Mouse (Mus musculus) intestine, embryonic 15.5 days (tissue): Measurements from ENCODE around the gene Gm13290. TPM values are rescaled to one million over a fixed set of nuclear protein-coding genes. Genes with fewer than 3 reads are reported as not detected.
"Not testable (repeated sequence)": the region's sequence is repeated elsewhere in the genome, so short reads cannot be mapped to it uniquely, and the experiment has no call there.

Source experiments
- ATAC-seq: fragments of 200-750 bp; cut with Nextera tagmentation; 2 replicates; pipeline ENCODE4 v1.8.0; 2017; ENCODE audit warnings: moderate TSS enrichment, moderate library complexity
- H3K27ac ChIP-seq: fragments of 300-500 bp; sonication (generic); 2 replicates; pipeline ENCODE4 v1.5.1; 2015; ENCODE audit warnings: mild to moderate bottlenecking, inconsistent platforms
- H3K27me3 ChIP-seq: fragments of 300-500 bp; sonication (generic); replicated peaks from 2 replicates; pipeline ENCODE4 v1.6.1; 2015; ENCODE audit warnings: inconsistent platforms
- H3K36me3 ChIP-seq: fragments of 300-500 bp; sonication (generic); 2 replicates; pipeline ENCODE4 v1.6.1; 2015; ENCODE audit warnings: inconsistent platforms
- H3K4me1 ChIP-seq: fragments of 300-500 bp; sonication (generic); replicated peaks from 2 replicates; pipeline ENCODE4 v1.6.1; 2015; ENCODE audit warnings: inconsistent platforms
- H3K4me2 ChIP-seq: fragments of 300-500 bp; sonication (generic); replicated peaks from 2 replicates; pipeline ENCODE4 v1.6.1; 2015; ENCODE audit warnings: mild to moderate bottlenecking, inconsistent platforms
- H3K4me3 ChIP-seq: fragments of 300-500 bp; sonication (generic); replicated peaks from 2 replicates; pipeline ENCODE4 v1.5.1; 2015; ENCODE audit warnings: inconsistent platforms
- H3K9ac ChIP-seq: fragments of 300-500 bp; sonication (generic); 2 replicates; pipeline ENCODE4 v1.6.1; 2015; ENCODE audit warnings: inconsistent platforms
- H3K9me3 ChIP-seq: fragments of 300-500 bp; sonication (generic); 2 replicates; pipeline ENCODE4 v1.6.1; 2016; ENCODE audit warnings: inconsistent platforms
- WGBS: fragments of 180-500 bp; shearing (Covaris S2); methylation state at CpG from one replicate; pipeline ENCODE4 v1.1.7; 2015; 5-methylcytosine and 5-hydroxymethylcytosine counted together
- polyA plus RNA-seq: library from polyadenylated mRNA; unstranded; fragments of >200 nt; fragmentation: Nextera tagmentation; extraction: Ambion mirVana; gene quantifications from 2 replicates; pipeline ENCODE4 v1.2.1, GENCODE M21; 2015

Gm13290 gene
- polyA plus RNA-seq, result 0.63 TPM in 1 of 2 replicates, not detected in the other

- not testable (repeated sequence) for H3K4me1 ChIP-seq, H3K27me3 ChIP-seq, H3K9me3 ChIP-seq, H3K27ac ChIP-seq, H3K36me3 ChIP-seq, H3K4me2 ChIP-seq, H3K4me3 ChIP-seq, ATAC-seq, H3K9ac ChIP-seq
- no CpG with 5 or more reads among the region's 32 CpGs for WGBS
Measured at GRCm38 (mm10) chr4:88773534-88773933, at the start of gene Gm13290. TSS of gene Gm13290 (plus strand) at chr4:88773834.

GRCm38 (mm10) chr4:88726727-88727126 is 46.9 kb upstream of the Gm13290 start:
- Histone ChIP-seq H3K9me3 (no peaks in the 10 kb centered on the region), H3K36me3 (no peaks in the 10 kb centered on the region), H3K4me3 (no peak overlapping the region), H3K9ac (no peak overlapping the region), H3K27me3 (no peaks in the 10 kb centered on the region), H3K4me1 (no peaks in the 10 kb centered on the region), H3K27ac (no peak overlapping the region), H3K4me2 (no peak overlapping the region)
- WGBS, result 82% methylated on average over 6 of the region's 6 CpGs
- no peak for ATAC-seq

DNA sequence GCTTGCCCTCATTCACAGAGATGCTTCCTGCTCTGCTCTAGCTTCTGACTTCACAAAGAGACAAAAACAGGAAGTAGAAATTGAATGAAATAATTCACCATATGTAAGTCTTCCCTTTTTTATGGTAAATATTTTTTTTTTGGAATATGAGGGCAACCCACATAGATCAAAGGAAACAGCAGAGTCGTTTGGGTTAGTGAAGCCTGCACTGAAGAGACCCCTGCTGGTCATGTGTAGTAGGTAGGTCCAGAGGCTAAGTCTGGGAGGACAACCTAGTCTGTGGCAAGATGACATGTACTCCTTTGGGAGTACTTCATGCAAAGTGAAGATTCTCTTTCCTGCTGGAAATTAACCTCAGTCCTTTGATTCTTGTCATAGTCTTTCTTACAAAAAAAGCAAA is 46.3 kb upstream of the Gm13290 start:
- H3K27me3 ChIP-seq, result no peaks in the 10 kb centered on the region
- no peaks in the 10 kb centered on the region for H3K36me3 ChIP-seq
- no peak overlapping the region for H3K9ac ChIP-seq
- no peak overlapping the region for H3K27ac ChIP-seq
- no peak for ATAC-seq
- H3K4me1 ChIP-seq, result no peaks in the 10 kb centered on the region
- WGBS, result 3% methylated on average over 1 of the region's 1 CpGs
- H3K4me3 ChIP-seq, result no peak overlapping the region
- H3K4me2 ChIP-seq, result no peak overlapping the region
- no peaks in the 10 kb centered on the region for H3K9me3 ChIP-seq

- 4% methylated on average over 2 of the region's 2 CpGs for WGBS
- H3K9ac ChIP-seq, result no peak overlapping the region
- H3K4me3 ChIP-seq, result no peak overlapping the region
- H3K36me3 ChIP-seq, result no peaks in the 10 kb centered on the region
- no peaks in the 10 kb centered on the region for H3K27me3 ChIP-seq
- no peaks in the 10 kb centered on the region for H3K9me3 ChIP-seq
- no peak for ATAC-seq
- no peak overlapping the region for H3K27ac ChIP-seq
- H3K4me2 ChIP-seq, result no peak overlapping the region
- H3K4me1 ChIP-seq, result peaks cover 2% of the 10 kb centered on the region; the same call in 1 of the 2 replicates
Measured at GRCm38 (mm10) chr4:88738480-88738879, 35.2 kb upstream of the Gm13290 start.

- Histone ChIP-seq H3K4me2 (no peak overlapping the region), H3K4me3 (no peak overlapping the region), H3K27ac (no peak overlapping the region), H3K27me3 (no peaks in the 10 kb centered on the region), H3K9ac (no peak overlapping the region), H3K9me3 (no peaks in the 10 kb centered on the region), H3K4me1 (peaks cover 2% of the 10 kb centered on the region; the same call in 1 of the 2 replicates), H3K36me3 (no peaks in the 10 kb centered on the region)
- 84% methylated on average over 6 of the region's 6 CpGs for WGBS
- ATAC-seq, result no peak
Measured at GRCm38 (mm10) chr4:88739036-88739435, 34.6 kb upstream of the Gm13290 start.

GRCm38 (mm10) chr4:88741426-88741825 is 32.2 kb upstream of the Gm13290 start:
- 85% methylated on average over 4 of the region's 4 CpGs for WGBS
- H3K27ac ChIP-seq, result no peak overlapping the region

DNA sequence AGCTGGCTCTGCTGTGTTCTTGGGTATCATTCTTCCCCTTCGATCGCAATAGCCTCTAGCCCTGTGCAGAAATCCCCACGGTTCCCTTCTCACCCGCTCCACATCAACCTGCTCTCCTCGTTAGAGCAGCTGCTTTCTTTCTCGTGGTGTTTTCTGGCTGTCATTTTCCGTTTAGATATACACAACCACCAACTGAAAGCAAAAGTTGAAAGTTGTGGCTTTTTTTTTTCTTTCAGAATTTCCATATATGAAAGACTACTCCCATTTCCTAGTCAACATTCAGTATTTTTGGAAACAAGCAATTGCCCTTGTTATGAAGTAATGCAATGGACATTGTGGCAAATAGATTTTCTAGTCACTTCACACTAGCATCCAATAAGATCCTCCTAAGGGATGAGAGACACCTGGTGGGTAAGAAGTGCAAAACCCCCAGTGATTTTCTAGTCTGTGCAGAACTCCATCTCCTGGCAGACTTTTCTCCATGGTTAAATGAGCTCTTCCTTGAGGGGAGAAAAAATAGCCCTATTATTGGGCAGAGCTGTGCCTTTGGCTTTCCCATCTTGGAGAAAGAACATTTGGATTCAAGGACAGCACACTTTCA is 30.8 kb upstream of the Gm13290 start:
- WGBS, result 44% methylated on average over 7 of the region's 7 CpGs
- Histone ChIP-seq H3K4me2 (no peak overlapping the region), H3K4me3 (no peak overlapping the region), H3K36me3 (no peaks in the 10 kb centered on the region), H3K4me1 (peaks cover 2% of the 10 kb centered on the region; the same call in 1 of the 2 replicates), H3K27me3 (no peaks in the 10 kb centered on the region), H3K9me3 (no peaks in the 10 kb centered on the region), H3K9ac (no peak overlapping the region), H3K27ac (peak overlapping the region; percentile 56; the same call in 1 of the 2 replicates)
- ATAC-seq, result no peak

More at GRCm38 (mm10) chr4:88741426-88741825, 32.2 kb upstream of the Gm13290 start:
- H3K36me3 ChIP-seq, result no peaks in the 10 kb centered on the region
- H3K4me2 ChIP-seq, result no peak overlapping the region
- H3K4me3 ChIP-seq, result no peak overlapping the region
- ATAC-seq, result no peak
- H3K27me3 ChIP-seq, result no peaks in the 10 kb centered on the region
- no peaks in the 10 kb centered on the region for H3K9me3 ChIP-seq
- H3K4me1 ChIP-seq, result peaks cover 2% of the 10 kb centered on the region; the same call in 1 of the 2 replicates
- H3K9ac ChIP-seq, result no peak overlapping the region

DNA sequence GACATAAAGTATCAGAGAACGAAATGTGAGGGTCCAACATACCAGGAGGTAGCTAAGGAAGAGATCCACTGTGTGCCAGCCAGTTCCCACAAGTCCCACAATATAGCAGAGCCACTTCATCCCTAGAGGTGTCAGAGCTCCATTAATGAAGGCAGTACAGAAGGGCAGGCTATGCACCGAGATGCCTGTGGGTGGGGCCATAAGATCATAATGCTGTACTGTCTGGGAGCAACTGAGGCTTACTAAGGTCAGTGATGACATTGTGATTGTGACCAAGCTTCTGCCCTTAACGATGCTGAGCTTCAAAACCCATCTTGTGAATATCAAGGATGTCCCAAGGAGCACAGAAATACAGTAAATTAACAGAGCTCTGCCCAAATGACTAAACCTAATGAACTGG is 29.4 kb upstream of the Gm13290 start:
- H3K4me2 ChIP-seq, result no peak overlapping the region
- no peaks in the 10 kb centered on the region for H3K9me3 ChIP-seq
- no peak for ATAC-seq
- H3K4me1 ChIP-seq, result peaks cover 2% of the 10 kb centered on the region; the same call in 1 of the 2 replicates
- H3K27me3 ChIP-seq, result no peaks in the 10 kb centered on the region
- H3K36me3 ChIP-seq, result no peaks in the 10 kb centered on the region
- H3K9ac ChIP-seq, result no peak overlapping the region
- H3K4me3 ChIP-seq, result no peak overlapping the region
- H3K27ac ChIP-seq, result no peak overlapping the region
- WGBS, result 77% methylated on average over 3 of the region's 3 CpGs

- no peaks in the 10 kb centered on the region for H3K27me3 ChIP-seq
- no peak overlapping the region for H3K4me3 ChIP-seq
- 53% methylated on average over 6 of the region's 6 CpGs for WGBS
- no peak overlapping the region for H3K4me2 ChIP-seq
- H3K27ac ChIP-seq, result no peak overlapping the region
- H3K9ac ChIP-seq, result no peak overlapping the region
- H3K36me3 ChIP-seq, result no peaks in the 10 kb centered on the region
- no peak for ATAC-seq
- no peaks in the 10 kb centered on the region for H3K9me3 ChIP-seq
- H3K4me1 ChIP-seq, result no peaks in the 10 kb centered on the region
Measured at GRCm38 (mm10) chr4:88749926-88750325, 23.7 kb upstream of the Gm13290 start.

DNA sequence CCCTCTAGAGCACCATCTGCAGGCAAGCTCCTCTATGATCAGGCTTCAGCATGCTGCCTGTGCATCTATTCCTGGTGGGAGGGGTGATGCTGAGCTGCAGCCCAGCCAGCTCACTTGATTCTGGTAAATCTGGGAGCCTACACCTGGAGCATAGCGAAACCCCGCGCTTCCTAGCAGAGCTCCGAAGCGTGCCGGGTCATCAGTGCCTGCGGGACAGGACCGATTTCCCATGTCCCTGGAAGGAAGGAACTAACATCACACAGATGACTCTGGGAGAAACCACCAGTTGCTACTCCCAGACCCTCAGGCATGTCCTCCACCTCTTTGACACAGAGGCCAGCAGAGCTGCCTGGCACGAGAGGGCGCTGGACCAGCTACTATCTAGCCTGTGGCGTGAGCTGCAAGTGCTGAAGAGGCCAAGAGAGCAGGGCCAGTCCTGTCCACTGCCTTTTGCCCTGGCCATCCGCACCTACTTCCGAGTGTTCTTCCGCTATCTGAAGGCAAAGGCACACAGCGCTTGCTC is 18.8 kb upstream of the Gm13290 start, which contains the start of gene Gm13271:
Gm13271 (plus strand) TSS at position 51 of the 523 bp plus-strand sequence.
- H3K4me1 ChIP-seq, H3K36me3 ChIP-seq, H3K9ac ChIP-seq, H3K27ac ChIP-seq, ATAC-seq, H3K27me3 ChIP-seq, H3K9me3 ChIP-seq, H3K4me3 ChIP-seq, H3K4me2 ChIP-seq: not testable (repeated sequence)
- WGBS, result 78% methylated on average over 15 of the region's 15 CpGs

GRCm38 (mm10) chr4:88756581-88757513 is 16.8 kb upstream of the Gm13290 start:
- 10% methylated on average over 29 of the region's 31 CpGs for WGBS
- Histone ChIP-seq H3K9ac (peak overlapping the region; percentile 65), H3K4me3 (peak overlapping the region; percentile 51), H3K27ac (peak overlapping the region; percentile 97), H3K4me2 (peak overlapping the region; percentile 77)
- not testable (repeated sequence) for ATAC-seq, H3K36me3 ChIP-seq, H3K27me3 ChIP-seq, H3K9me3 ChIP-seq, H3K4me1 ChIP-seq

DNA sequence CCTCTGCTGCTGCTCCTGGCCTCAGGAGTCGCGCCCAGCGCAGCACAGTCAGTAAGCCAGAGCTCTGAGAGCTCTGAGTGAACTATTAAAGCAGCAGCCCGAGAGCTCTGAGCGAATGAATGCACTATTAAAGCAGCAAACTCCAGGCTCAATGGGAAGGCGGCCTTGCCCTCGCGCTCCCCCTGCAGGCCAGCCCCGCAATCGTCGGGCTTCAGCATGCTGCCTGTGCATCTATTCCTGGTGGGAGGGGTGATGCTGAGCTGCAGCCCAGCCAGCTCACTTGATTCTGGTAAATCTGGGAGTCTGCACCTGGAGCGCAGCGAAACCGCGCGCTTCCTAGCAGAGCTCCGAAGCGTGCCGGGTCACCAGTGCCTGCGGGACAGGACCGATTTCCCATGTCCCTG is 16.0 kb upstream of the Gm13290 start:
- Histone ChIP-seq H3K27ac (peak overlapping the region; percentile 97), H3K4me3 (peak overlapping the region; percentile 51), H3K9ac (peak overlapping the region; percentile 65), H3K4me2 (peak overlapping the region; percentile 77)
- not testable (repeated sequence) for H3K4me1 ChIP-seq, H3K9me3 ChIP-seq, H3K36me3 ChIP-seq, H3K27me3 ChIP-seq
- ATAC-seq, result peak; percentile 100
- under 1% methylated on average over 21 of the region's 21 CpGs for WGBS
